Comparison of ENCODE assay signal across 13 mouse cellular contexts in genomic region chr6:30730301-30730971, GRCm38 (mm10). TPM values are rescaled to one million over a fixed set of nuclear protein-coding genes. Genes with fewer than 3 reads are reported as not detected.
A peak's percentile ranks its signal among the peaks of the same experiment; 100 is the strongest.
DNase-seq lines count a peak whose midpoint lies in the region; ATAC-seq and TF ChIP-seq lines count a peak whose summit lies in the region.
"Had no signal": no experiment of that assay in that cellular context is flagged by ENCODE, and none has a peak within 500 bp of the region (broad histone marks: within the 10 kb centered on the region; RNA-seq: fewer than 3 reads in every experiment).

No protein-coding gene starts in this region.

- TF ChIP-seq POLR2A in lung, adult 2 months (IDR thresholded peaks at IDR 0.05; ENCODE audit: borderline replicate concordance, extremely low read depth, low read depth, low read length): no peak
- TF ChIP-seq POLR2A in cerebellum, adult 2 months (IDR thresholded peaks at IDR 0.05; ENCODE audit: borderline replicate concordance, insufficient read depth, low read length): no peak

- H3K4me1 ChIP-seq in heart, embryonic 15.5 days (replicated peaks): no peaks in the 10 kb centered on the region
- peaks cover 16% of the 10 kb centered on the region for H3K4me1 ChIP-seq in heart, embryonic 12.5 days (replicated peaks)
- H3K4me1 ChIP-seq in lung, embryonic 14.5 days (ENCODE audit: insufficient read depth): 0 out of 2 replicates have a peak, but pooled peaks cover 11% of the 10 kb centered on the region
- H3K4me1 ChIP-seq in lung, adult 2 months (ENCODE audit: control insufficient read depth, insufficient read depth, low read length): no peaks in the 10 kb centered on the region
- H3K4me1 ChIP-seq in cerebellum, adult 2 months (ENCODE audit: control insufficient read depth, insufficient read depth, low read length): no peaks in the 10 kb centered on the region

- H3K4me2 ChIP-seq in heart, embryonic 15.5 days: no peak overlapping the region
- H3K4me2 ChIP-seq in heart, embryonic 12.5 days: no peak overlapping the region
- H3K4me2 ChIP-seq in lung, embryonic 14.5 days: peak overlapping the region; percentile 15; the same call in 1 of the 2 replicates
- H3K4me2 ChIP-seq: embryonic facial prominence, embryonic 13.5 days; liver, embryonic 11.5 days had no signal

- ATAC-seq in heart, embryonic 15.5 days (replicated peaks; ENCODE audit: insufficient number of reproducible peaks, insufficient read depth, low FRiP score, low read depth): no peak; the same call in 1 of the 2 replicates
- ATAC-seq in heart, embryonic 12.5 days (ENCODE audit: insufficient number of reproducible peaks, low FRiP score): no peak
- peak; percentile 56 for ATAC-seq in lung, embryonic 14.5 days (ENCODE audit: insufficient read depth)
- no peak for ATAC-seq in erythroid progenitor cell, adult 5-6 weeks (replicated peaks; ENCODE audit: low FRiP score, poor library complexity, severe bottlenecking)
- ATAC-seq: forebrain, postnatal 0 days had no signal

- WGBS in heart, embryonic 15.5 days: 50% methylated on average over 12 of the region's 12 CpGs
- WGBS in heart, embryonic 12.5 days: 59% methylated on average over 12 of the region's 12 CpGs
- WGBS in lung, embryonic 14.5 days: 31% methylated on average over 12 of the region's 12 CpGs
- whole genome bisulfite sequencing in lung, adult 2 months: 46% methylated on average over 12 of the region's 12 CpGs
- 42% methylated on average over 12 of the region's 12 CpGs for WGBS in cerebellum, adult 2 months

- no peaks in the 10 kb centered on the region for H3K36me3 ChIP-seq in heart, embryonic 15.5 days
- no peaks in the 10 kb centered on the region for H3K36me3 ChIP-seq in heart, embryonic 12.5 days
- no peaks in the 10 kb centered on the region for H3K36me3 ChIP-seq in lung, embryonic 14.5 days (ENCODE audit: insufficient read depth)
- H3K36me3 ChIP-seq: embryonic facial prominence, embryonic 13.5 days had no signal

- H3K27ac ChIP-seq in heart, embryonic 15.5 days: peak overlapping the region; percentile 45
- H3K27ac ChIP-seq in heart, embryonic 12.5 days (ENCODE audit: poor library complexity, severe bottlenecking): no peak overlapping the region
- H3K27ac ChIP-seq in lung, embryonic 14.5 days (ENCODE audit: low read depth): peak overlapping the region; percentile 69; the same call in 1 of the 2 replicates
- H3K27ac ChIP-seq in cerebellum, adult 2 months (ENCODE audit: insufficient read depth, low read length): no peak overlapping the region

- peak; percentile 81 for DNase-seq in lung, embryonic 14.5 days
- DNase-seq in lung, adult 2 months: no peak
- DNase-seq in brain, adult 2 months (ENCODE audit: low read depth, low spot score): peak; percentile 39
- DNase-seq in kidney, postnatal 4 days: peak; percentile 48 to 59
- DNase-seq in cerebellum, adult 2 months: no peak
- DNase-seq: B cell, adult 2 months; cerebellum, postnatal 25 days; forebrain, postnatal 0 days had no signal

- no peak overlapping the region for H3K9ac ChIP-seq in heart, embryonic 15.5 days
- no peak overlapping the region for H3K9ac ChIP-seq in heart, embryonic 12.5 days
- H3K9ac ChIP-seq in lung, embryonic 14.5 days: no peak overlapping the region
- H3K9ac ChIP-seq: embryonic facial prominence, embryonic 13.5 days; forebrain, postnatal 0 days had no signal

- no peaks in the 10 kb centered on the region for H3K27me3 ChIP-seq in heart, embryonic 15.5 days
- H3K27me3 ChIP-seq in heart, embryonic 12.5 days (replicated peaks): no peaks in the 10 kb centered on the region
- no peaks in the 10 kb centered on the region for H3K27me3 ChIP-seq in lung, embryonic 14.5 days (ENCODE audit: insufficient read depth, low read length)
- H3K27me3 ChIP-seq in cerebellum, adult 2 months (ENCODE audit: control insufficient read depth, insufficient read depth, low read length): no peaks in the 10 kb centered on the region
- H3K27me3 ChIP-seq: embryonic facial prominence, embryonic 13.5 days had no signal

- no peak for TF ChIP-seq CTCF in lung, embryonic 14.5 days (IDR thresholded peaks at IDR 0.05; ENCODE audit: low read depth)
- no peak for TF ChIP-seq CTCF in lung, adult 2 months (IDR thresholded peaks at IDR 0.05; ENCODE audit: insufficient read depth, low read length)
- TF ChIP-seq CTCF in cerebellum, adult 2 months (IDR thresholded peaks at IDR 0.05; ENCODE audit: borderline replicate concordance, insufficient read depth, low read depth, low read length): no peak

- H3K9me3 ChIP-seq in heart, embryonic 15.5 days (replicated peaks): no peaks in the 10 kb centered on the region
- peaks cover 11% of the 10 kb centered on the region for H3K9me3 ChIP-seq in heart, embryonic 12.5 days (replicated peaks)
- peaks cover 9% of the 10 kb centered on the region; the same call in 1 of the 2 replicates for H3K9me3 ChIP-seq in lung, embryonic 14.5 days (ENCODE audit: low read depth, low read length)

- no peak overlapping the region for H3K4me3 ChIP-seq in heart, embryonic 15.5 days
- no peak overlapping the region for H3K4me3 ChIP-seq in heart, embryonic 12.5 days
- no peak overlapping the region for H3K4me3 ChIP-seq in lung, embryonic 14.5 days (ENCODE audit: low read depth, low read length)
- H3K4me3 ChIP-seq in lung, adult 2 months (replicated peaks; ENCODE audit: extremely low read depth, low read depth, low read length): no peak overlapping the region
- H3K4me3 ChIP-seq in cerebellum, adult 2 months (replicated peaks; ENCODE audit: insufficient read depth, low read depth, low read length): no peak overlapping the region
- H3K4me3 ChIP-seq: embryonic facial prominence, embryonic 13.5 days had no signal

RNA-seq across cellular contexts. Expression of gene Mest, which starts 7.1 kb away (rescaled TPM):
- 1,527 and 1,993 TPM in 2 replicates for polyA plus RNA-seq in heart, embryonic 15.5 days (2015; fragmentation: Nextera tagmentation; extraction: Ambion mirVana)
- 3,424 and 3,742 TPM in 2 replicates for polyA plus RNA-seq in heart, embryonic 12.5 days (2016; fragmentation: Nextera tagmentation; extraction: Ambion mirVana)
- polyA plus RNA-seq in lung, embryonic 14.5 days (2014; fragmentation: Nextera tagmentation; extraction: Ambion mirVana): 1,596 and 1,677 TPM in 2 replicates
- polyA plus RNA-seq in lung, adult 2 months (2012; rRNA removed): 108 and 160 TPM in 2 replicates
- 25.3 and 32.9 TPM in 2 replicates for polyA plus RNA-seq in cerebellum, adult 2 months (2012; rRNA removed)
- not detected in 2 replicates for total RNA-seq in erythroid progenitor cell, adult 5-6 weeks (2015; ENCODE audit: low replicate concordance)
- total RNA-seq in erythroid progenitor cell, adult 5-6 weeks (2017; ENCODE audit: low replicate concordance): not detected in 2 replicates

RNA-seq across cellular contexts. Expression of gene Cep41, which starts 36.9 kb away (rescaled TPM):
- polyA plus RNA-seq in heart, embryonic 15.5 days (2015; fragmentation: Nextera tagmentation; extraction: Ambion mirVana): 9.3 and 10.0 TPM in 2 replicates
- polyA plus RNA-seq in heart, embryonic 12.5 days (2016; fragmentation: Nextera tagmentation; extraction: Ambion mirVana): 11.9 TPM in 2 replicates
- 11.6 and 12.8 TPM in 2 replicates for polyA plus RNA-seq in lung, embryonic 14.5 days (2014; fragmentation: Nextera tagmentation; extraction: Ambion mirVana)
- polyA plus RNA-seq in lung, adult 2 months (2012; rRNA removed): 3.7 and 4.6 TPM in 2 replicates
- 4.0 and 4.1 TPM in 2 replicates for polyA plus RNA-seq in cerebellum, adult 2 months (2012; rRNA removed)
- 3.2 and 49.0 TPM in 2 replicates for total RNA-seq in erythroid progenitor cell, adult 5-6 weeks (2015; ENCODE audit: low replicate concordance)
- total RNA-seq in erythroid progenitor cell, adult 5-6 weeks (2017; ENCODE audit: low replicate concordance): 3.1 and 5.5 TPM in 2 replicates

Comparison
In these comparisons a context has a peak if more than half of its experiments do, and no peak if none do; other contexts are left out.
1. H3K27ac ChIP-seq: peak in heart, embryonic 15.5 days (single experiment) and lung, embryonic 14.5 days (single experiment); none in heart, embryonic 12.5 days (single experiment) and cerebellum, adult 2 months (single experiment).
2. DNase-seq: peak in lung, embryonic 14.5 days (single experiment), brain, adult 2 months (single experiment) and kidney, postnatal 4 days (2 of 2); none in lung, adult 2 months (single experiment) and cerebellum, adult 2 months (0 of 2).